Mouse (Mus musculus): Measurements from ENCODE around the gene Zfp748. TPM values are rescaled to one million over a fixed set of nuclear protein-coding genes. Genes with fewer than 3 reads are reported as not detected.

The Zfp748 gene
- 0.99 and 2.7 TPM in 2 replicates for polyA plus RNA-seq (2012; rRNA removed)

DNA sequence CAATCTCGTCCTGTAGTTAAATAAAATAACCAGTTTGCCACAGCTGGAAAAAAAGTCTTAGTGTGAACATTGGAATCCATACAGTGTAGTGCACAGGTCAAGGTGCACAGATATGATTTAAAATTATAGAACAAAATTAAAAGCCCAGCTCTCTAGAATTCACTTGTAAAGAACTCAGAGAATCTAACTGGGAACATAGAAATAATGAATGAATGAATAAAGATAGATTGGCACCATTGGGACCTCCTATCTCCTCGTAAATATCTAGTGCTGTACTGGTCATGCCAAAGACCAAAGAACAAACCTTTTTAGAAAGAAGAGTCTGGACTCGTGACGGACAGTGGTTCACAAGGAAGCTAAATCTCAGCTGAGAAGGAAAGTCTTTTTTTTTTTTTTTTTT, at the start of gene Zfp748:
Gene Zfp748, minus strand, starts transcription at position 101 of the 400 bp plus-strand sequence.
- no peak for DNase-seq (ENCODE audit: low read depth, low spot score)
- WGBS: 73% methylated on average over 4 of the region's 4 CpGs

DNA sequence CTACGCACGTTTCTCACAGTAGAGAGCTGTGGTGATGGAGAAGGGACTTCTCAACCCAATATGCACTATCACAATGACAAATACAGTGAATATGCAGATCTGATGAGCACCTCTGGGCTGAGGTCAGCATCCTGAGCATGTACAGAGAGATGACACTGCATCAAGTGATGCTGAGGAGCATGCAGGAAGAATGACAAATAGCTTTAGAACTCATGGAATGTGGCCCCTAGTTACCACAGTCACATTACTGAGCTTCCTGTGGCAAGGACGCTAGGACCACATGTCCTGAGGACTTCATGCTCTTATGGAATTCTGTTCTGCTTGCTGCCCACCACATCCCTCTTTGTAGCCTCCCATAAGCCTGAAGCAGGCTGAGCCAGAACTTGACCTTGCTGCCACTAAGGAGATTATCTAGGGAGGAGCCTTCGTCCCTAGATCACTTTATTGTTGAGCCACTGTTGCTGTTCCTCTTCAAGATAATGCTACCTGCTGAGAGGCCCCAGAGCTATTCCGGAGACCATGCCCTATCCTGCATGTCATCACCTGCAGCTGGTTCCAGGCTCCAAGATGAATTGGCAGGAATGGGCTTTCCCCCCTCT, 19.1 kb upstream of the Zfp748 start:
- 69% methylated on average over 5 of the region's 5 CpGs for WGBS
- DNase-seq (ENCODE audit: low read depth, low spot score): no peak

DNA sequence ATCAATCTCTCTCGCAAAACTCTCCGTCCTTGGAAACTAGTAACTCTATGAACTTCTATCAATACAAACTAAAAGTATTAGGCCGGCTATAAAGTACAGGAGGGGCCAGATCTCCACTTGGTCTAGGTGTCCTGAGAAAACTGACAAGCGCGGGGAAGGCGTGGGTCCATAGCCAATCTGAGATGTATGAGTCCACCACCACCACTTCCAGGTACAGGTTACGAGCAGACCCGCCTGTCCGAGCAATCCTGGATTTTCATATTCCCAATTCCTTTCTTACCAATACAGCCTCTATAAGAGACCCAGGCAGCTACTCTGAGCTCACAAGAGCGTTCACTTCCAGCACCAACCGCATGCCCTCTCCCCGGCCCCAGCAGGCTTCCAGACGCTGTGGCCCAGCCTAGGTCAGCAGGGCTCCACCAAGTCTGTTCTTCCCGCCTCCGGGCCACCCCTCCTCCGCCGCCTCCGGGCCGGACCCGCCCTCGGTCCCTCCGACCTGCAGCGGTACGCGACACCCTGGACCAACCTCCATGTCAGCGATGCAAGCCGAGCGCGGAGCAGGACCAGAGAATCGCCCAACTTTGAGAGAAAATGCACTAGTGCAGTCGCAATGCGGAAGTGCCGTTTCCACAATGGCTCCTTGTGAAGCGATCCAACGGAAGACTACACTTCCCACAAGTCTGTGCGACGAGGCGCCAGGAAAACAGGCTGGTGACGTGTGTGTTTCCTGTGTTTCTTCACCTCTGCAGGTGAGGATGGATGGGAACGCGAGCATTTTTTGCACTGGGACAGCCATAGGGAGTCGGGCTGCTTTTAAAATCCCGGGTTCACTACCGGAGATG, 904 bp downstream of the Zfp748 start:
- DNase-seq (ENCODE audit: low read depth, low spot score): peak; percentile 90
- WGBS: under 1% methylated on average over 44 of the region's 44 CpGs

DNA sequence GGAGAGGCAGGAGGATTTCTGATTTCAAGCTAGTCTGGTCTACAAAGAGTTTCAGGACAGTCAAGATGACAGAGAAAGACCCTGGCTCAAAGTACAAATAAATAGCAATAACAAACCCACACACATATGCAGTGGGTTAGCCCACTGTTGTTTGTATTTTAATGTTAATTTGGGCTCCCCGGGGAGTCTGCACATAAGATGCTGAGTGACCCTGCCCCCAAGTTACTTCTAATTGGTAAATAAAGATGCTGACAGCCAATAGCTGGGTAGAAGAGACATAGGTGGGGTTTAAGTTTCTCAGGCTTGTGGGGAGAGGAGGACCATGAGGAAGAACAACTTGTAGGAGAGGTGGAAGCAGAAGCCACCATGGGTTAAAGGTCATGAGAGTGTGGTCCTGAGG, 7.7 kb downstream of the Zfp748 start:
- WGBS: 94% methylated on average over 1 of the region's 1 CpGs

DNA sequence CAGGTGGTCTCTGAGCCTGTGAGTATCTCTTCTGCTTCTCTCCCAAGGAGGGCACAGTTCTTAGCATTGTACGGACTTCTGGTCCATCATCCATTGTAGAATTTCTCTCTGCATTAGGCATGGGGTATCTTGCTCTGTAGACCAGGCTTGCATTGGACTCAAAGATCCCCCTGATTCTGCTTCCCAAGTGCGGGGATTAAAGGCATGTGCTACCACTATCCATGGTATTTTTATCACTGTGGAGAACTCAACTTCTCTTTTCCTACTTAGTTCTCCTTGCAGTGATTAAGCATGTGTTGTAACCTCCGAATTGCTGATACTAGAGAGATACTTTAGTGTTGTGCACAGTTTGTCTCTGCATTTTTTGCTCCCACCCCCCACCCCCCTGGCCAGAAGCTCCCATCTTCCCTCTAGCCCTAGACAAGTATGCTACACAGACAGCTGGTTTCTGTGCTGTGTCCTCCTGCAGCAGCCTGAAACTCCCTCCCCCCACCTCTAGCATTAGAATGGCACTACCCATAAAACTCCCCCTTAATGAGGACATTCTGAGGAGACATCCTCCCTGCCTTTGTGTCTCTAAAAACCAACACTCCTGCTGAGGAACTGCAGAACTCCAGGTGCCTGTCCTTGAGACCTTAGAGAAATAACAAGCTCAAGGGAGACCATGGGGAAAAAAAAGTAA, 26.4 kb downstream of the Zfp748 start:
- 81% methylated on average over 3 of the region's 3 CpGs for WGBS
- no peak for DNase-seq (ENCODE audit: low read depth, low spot score)

More for the DNA sequence above, 7.7 kb downstream of the Zfp748 start:
- DNase-seq (ENCODE audit: low read depth, low spot score): no peak

DNA sequence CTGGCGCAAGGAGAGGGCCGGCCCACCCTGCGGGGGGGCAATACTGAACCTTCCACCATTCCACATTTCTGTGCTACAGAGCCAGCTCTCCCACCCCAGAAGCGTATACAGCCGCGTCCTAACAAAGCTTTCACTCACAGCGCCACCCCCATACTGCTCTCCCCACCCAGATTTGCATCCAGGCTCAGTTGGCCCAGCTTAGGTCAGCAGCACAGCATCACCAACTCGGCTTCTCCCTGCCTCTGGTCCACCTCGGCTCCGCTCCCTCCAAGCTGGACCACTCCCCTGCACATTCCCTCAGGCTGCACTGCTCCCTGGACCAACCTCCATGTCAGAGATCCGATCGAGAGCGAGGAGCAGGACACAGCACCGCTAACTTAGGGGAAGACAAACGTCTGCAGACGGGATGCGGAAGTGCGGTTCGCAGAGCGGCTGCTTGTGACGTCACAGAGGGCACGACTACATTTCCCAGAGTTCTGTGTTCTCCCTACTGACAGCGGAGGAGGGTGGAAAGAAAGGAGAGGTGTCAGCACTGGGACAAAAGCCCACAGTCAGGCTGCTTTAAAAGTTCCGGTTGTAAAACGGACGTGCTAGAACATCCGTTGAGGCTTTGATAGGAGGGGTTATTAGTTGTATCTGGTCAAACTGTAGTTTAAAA, 27.7 kb downstream of the Zfp748 start, which contains the start of the genes Gm26965 and Zfp87:
Gene Gm26965, minus strand, starts transcription at position 399 of the 658 bp plus-strand sequence.
Gene Zfp87, minus strand, starts transcription at position 425 of the 658 bp plus-strand sequence.
- under 1% methylated on average over 27 of the region's 27 CpGs for WGBS
- peak; percentile 83 for DNase-seq (ENCODE audit: low read depth, low spot score)

DNA sequence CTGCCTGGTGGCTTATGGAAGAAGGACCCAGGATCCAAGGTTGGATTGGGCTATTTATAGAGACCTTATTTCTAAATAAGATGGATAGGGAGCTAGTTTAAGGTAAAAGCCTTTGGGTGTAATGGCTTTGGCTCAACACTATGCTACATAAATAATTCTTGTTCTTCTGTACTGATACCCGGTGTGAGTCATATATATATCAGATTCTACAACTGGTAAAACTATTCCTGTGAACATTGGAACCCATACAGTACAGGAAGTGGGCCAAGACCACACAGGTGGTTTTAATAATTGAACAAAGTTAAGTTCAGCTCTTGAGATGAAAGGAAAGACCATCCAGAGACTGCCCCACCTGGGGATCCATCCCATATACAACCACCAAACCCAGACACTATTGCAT, 52.7 kb downstream of the Zfp748 start:
- DNase-seq (ENCODE audit: low read depth, low spot score): no peak
- WGBS: 89% methylated on average over 1 of the region's 1 CpGs

DNA sequence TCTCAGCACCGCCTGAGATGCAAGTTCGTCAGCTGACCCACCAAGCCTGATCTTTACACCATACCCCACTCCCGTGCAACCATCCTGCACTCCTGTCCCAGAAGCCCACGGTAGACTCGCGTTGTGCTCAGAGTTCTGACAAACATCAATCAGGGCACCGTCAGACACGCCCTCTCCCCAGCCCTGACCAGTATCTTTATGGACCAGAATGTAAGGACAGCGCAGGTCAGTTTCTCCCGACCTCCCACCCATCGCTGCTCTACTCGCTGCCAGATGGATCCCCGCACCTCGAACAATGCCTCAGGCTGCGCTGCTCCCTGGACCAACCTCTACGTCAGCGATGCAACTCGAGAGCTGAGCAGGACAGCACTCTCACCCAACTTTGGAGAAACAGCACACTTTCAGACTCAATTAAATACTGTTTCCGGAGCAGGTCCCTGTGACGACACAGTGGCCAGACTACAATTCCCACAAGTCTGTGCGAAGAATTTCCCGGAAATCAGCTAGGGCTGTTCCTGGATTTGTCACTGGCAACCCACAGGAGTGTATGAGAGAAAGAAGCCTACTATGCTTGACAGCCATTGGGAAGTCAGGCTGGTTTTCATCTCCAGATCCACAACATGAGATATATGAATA, 53.4 kb downstream of the Zfp748 start, which contains the start of gene Zfp58:
Gene Zfp58, minus strand, starts transcription at position 472 of the 636 bp plus-strand sequence.
- peak; percentile 90 for DNase-seq (ENCODE audit: low read depth, low spot score)
- under 1% methylated on average over 22 of the region's 22 CpGs for WGBS

DNA sequence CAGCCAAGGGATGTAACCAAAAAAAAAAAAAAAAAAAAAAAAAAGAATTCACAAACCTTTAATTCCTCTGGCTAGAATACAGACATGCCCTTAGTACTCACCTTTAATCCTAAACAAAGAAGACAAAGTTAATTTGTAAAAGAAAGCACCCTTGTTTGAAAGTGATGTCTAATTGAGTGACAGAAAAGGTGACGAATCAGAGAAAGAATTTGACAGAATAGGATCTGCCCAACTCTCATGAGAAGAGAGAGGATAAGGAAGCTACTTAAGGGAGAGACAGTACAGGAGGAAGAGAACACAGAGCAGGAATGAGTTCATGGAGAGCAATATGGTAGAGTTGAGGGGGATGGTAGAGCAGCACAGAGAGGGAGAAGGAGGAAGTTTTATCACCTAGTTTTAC, 58.0 kb downstream of the Zfp748 start:
- 96% methylated on average over 1 of the region's 1 CpGs for WGBS

More for the DNA sequence above, 58.0 kb downstream of the Zfp748 start:
- no peak for DNase-seq (ENCODE audit: low read depth, low spot score)

Other genes with a start within 250 kb of the Zfp748 start
- 0.67 and 0.92 TPM in 2 replicates for gene Zfp457, start 247.3 kb downstream of the Zfp748 start, polyA plus RNA-seq (2012; rRNA removed)
- 0.71 and 0.99 TPM in 2 replicates for gene Zfp595, start 221.3 kb downstream of the Zfp748 start, polyA plus RNA-seq (2012; rRNA removed)
- not detected in 2 replicates for gene Gm28044, start 193.3 kb downstream of the Zfp748 start, polyA plus RNA-seq (2012; rRNA removed)
- gene Zfp953, start 193.2 kb downstream of the Zfp748 start, polyA plus RNA-seq (2012; rRNA removed): 0.38 and 0.42 TPM in 2 replicates
- 0.25 TPM in 1 of 2 replicates, not detected in the other for gene Gm28041, start 178.1 kb downstream of the Zfp748 start, polyA plus RNA-seq (2012; rRNA removed)
- gene Zfp456, start 178.0 kb downstream of the Zfp748 start, polyA plus RNA-seq (2012; rRNA removed): 0.27 and 0.31 TPM in 2 replicates
- gene Zfp429, start 154.0 kb downstream of the Zfp748 start, polyA plus RNA-seq (2012; rRNA removed): 2.8 and 5.0 TPM in 2 replicates
- gene Zfp459, start 132.4 kb downstream of the Zfp748 start, polyA plus RNA-seq (2012; rRNA removed): 0.49 and 0.74 TPM in 2 replicates
- 0.43 and 0.82 TPM in 2 replicates for gene Zfp874a, start 102.2 kb downstream of the Zfp748 start, polyA plus RNA-seq (2012; rRNA removed)
- gene Zfp874b, start 69.6 kb downstream of the Zfp748 start, polyA plus RNA-seq (2012; rRNA removed): 0.58 and 2.4 TPM in 2 replicates
- 0.69 and 1.2 TPM in 2 replicates for gene Zfp58, start 53.3 kb downstream of the Zfp748 start, polyA plus RNA-seq (2012; rRNA removed)
- gene Gm26965, start 27.7 kb downstream of the Zfp748 start, polyA plus RNA-seq (2012; rRNA removed): not detected in 2 replicates
- gene Zfp87, start 27.7 kb downstream of the Zfp748 start, polyA plus RNA-seq (2012; rRNA removed): 11.9 and 21.7 TPM in 2 replicates
- 0.38 and 0.58 TPM in 2 replicates for gene Zfp729b, start 55.9 kb upstream of the Zfp748 start, polyA plus RNA-seq (2012; rRNA removed)
- gene Gm49345, start 83.9 kb upstream of the Zfp748 start, polyA plus RNA-seq (2012; rRNA removed): 0.18 TPM in 1 of 2 replicates, not detected in the other
- gene Zfp729a, start 84.0 kb upstream of the Zfp748 start, polyA plus RNA-seq (2012; rRNA removed): 0.75 and 1.3 TPM in 2 replicates
- gene Zfp738, start 133.2 kb upstream of the Zfp748 start, polyA plus RNA-seq (2012; rRNA removed): 1.7 and 5.0 TPM in 2 replicates
- 0.58 and 1.1 TPM in 2 replicates for gene Zfp65, start 175.3 kb upstream of the Zfp748 start, polyA plus RNA-seq (2012; rRNA removed)
- 0.43 and 0.52 TPM in 2 replicates for gene Zfp85, start 201.4 kb upstream of the Zfp748 start, polyA plus RNA-seq (2012; rRNA removed)
- 0.62 and 1.2 TPM in 2 replicates for gene Zfp493, start 225.9 kb upstream of the Zfp748 start, polyA plus RNA-seq (2012; rRNA removed)